Mouse (Mus musculus): ENCODE measurements around the gene Sash1. TPM values are rescaled to one million over a fixed set of nuclear protein-coding genes. Genes with fewer than 3 reads are reported as not detected.
A peak's percentile ranks its signal among the peaks of the same experiment; 100 is the strongest.

The Sash1 gene
- total and polyA plus RNA-seq, 2 experiments from 2014 or later, result 5.0 to 47.4 TPM

- Histone ChIP-seq H3K9ac (replicated peaks; ENCODE audit: low read length, poor library complexity, severe bottlenecking) (no peak overlapping the region), H3K4me1 (ENCODE audit: insufficient read depth, low read length) (no peaks in the 10 kb centered on the region), H3K27me3 (ENCODE audit: insufficient read depth, low read length) (no peaks in the 10 kb centered on the region), H3K36me3 (ENCODE audit: insufficient read depth, low read length) (no peaks in the 10 kb centered on the region), H3K4me2 (ENCODE audit: low read depth, low read length, poor library complexity, severe bottlenecking) (no peak overlapping the region), H3K9me3 (ENCODE audit: low read length) (no peaks in the 10 kb centered on the region), H3K27ac (ENCODE audit: low read depth, low read length) (no peak overlapping the region), H3K4me3 (ENCODE audit: low read depth, low read length) (no peak overlapping the region)
- 32% methylated on average over 10 of the region's 10 CpGs for WGBS
- peak; percentile 33 for DNase-seq (ENCODE audit: low spot score)
- TF ChIP-seq CTCF (IDR thresholded peaks at IDR 0.05), result no peak
- no peak for ATAC-seq (ENCODE audit: low FRiP score)
These were observed 43.1 kb upstream of the Sash1 start for GRCm38 (mm10) chr10:8928775-8929647.

GRCm38 (mm10) chr10:8928261-8928660 is 42.4 kb upstream of the Sash1 start:
- Histone ChIP-seq H3K4me2 (ENCODE audit: low read depth, low read length, poor library complexity, severe bottlenecking) (no peak overlapping the region), H3K9me3 (ENCODE audit: low read length) (no peaks in the 10 kb centered on the region), H3K9ac (replicated peaks; ENCODE audit: low read length, poor library complexity, severe bottlenecking) (no peak overlapping the region), H3K4me1 (ENCODE audit: insufficient read depth, low read length) (no peaks in the 10 kb centered on the region), H3K4me3 (ENCODE audit: low read depth, low read length) (no peak overlapping the region), H3K27ac (ENCODE audit: low read depth, low read length) (no peak overlapping the region), H3K27me3 (ENCODE audit: insufficient read depth, low read length) (no peaks in the 10 kb centered on the region), H3K36me3 (ENCODE audit: insufficient read depth, low read length) (no peaks in the 10 kb centered on the region)
- no peak for TF ChIP-seq CTCF (IDR thresholded peaks at IDR 0.05)
- ATAC-seq (ENCODE audit: low FRiP score) (no peak), DNase-seq (ENCODE audit: low spot score) (no peak)

- H3K4me1 ChIP-seq (ENCODE audit: insufficient read depth, low read length), result 0 out of 2 replicates have a peak, but pooled peaks cover 2% of the 10 kb centered on the region
- no peaks in the 10 kb centered on the region for H3K36me3 ChIP-seq (ENCODE audit: insufficient read depth, low read length)
- 88% methylated on average over 3 of the region's 3 CpGs for WGBS
- no peaks in the 10 kb centered on the region for H3K9me3 ChIP-seq (ENCODE audit: low read length)
- no peak overlapping the region for H3K4me3 ChIP-seq (ENCODE audit: low read depth, low read length)
- no peak for ATAC-seq (ENCODE audit: low FRiP score)
- no peak overlapping the region for H3K4me2 ChIP-seq (ENCODE audit: low read depth, low read length, poor library complexity, severe bottlenecking)
- no peak overlapping the region for H3K27ac ChIP-seq (ENCODE audit: low read depth, low read length)
- no peaks in the 10 kb centered on the region for H3K27me3 ChIP-seq (ENCODE audit: insufficient read depth, low read length)
- H3K9ac ChIP-seq (replicated peaks; ENCODE audit: low read length, poor library complexity, severe bottlenecking), result no peak overlapping the region
- DNase-seq (ENCODE audit: low spot score), result no peak
- TF ChIP-seq CTCF (IDR thresholded peaks at IDR 0.05), result no peak
These were observed 41.0 kb upstream of the Sash1 start for GRCm38 (mm10) chr10:8926906-8927305.

GRCm38 (mm10) chr10:8926295-8926694 is 40.4 kb upstream of the Sash1 start:
- H3K4me3 ChIP-seq (ENCODE audit: low read depth, low read length), result no peak overlapping the region
- DNase-seq (ENCODE audit: low spot score) (no peak), ATAC-seq (ENCODE audit: low FRiP score) (no peak)
- H3K9ac ChIP-seq (replicated peaks; ENCODE audit: low read length, poor library complexity, severe bottlenecking), result no peak overlapping the region
- no peaks in the 10 kb centered on the region for H3K36me3 ChIP-seq (ENCODE audit: insufficient read depth, low read length)
- H3K27ac ChIP-seq (ENCODE audit: low read depth, low read length), result no peak overlapping the region
- TF ChIP-seq CTCF (IDR thresholded peaks at IDR 0.05), result no peak
- no peaks in the 10 kb centered on the region for H3K27me3 ChIP-seq (ENCODE audit: insufficient read depth, low read length)
- WGBS, result 97% methylated on average over 3 of the region's 3 CpGs
- H3K9me3 ChIP-seq (ENCODE audit: low read length), result no peaks in the 10 kb centered on the region
- H3K4me2 ChIP-seq (ENCODE audit: low read depth, low read length, poor library complexity, severe bottlenecking), result no peak overlapping the region
- peaks cover 4% of the 10 kb centered on the region; the same call in 1 of the 2 replicates for H3K4me1 ChIP-seq (ENCODE audit: insufficient read depth, low read length)

GRCm38 (mm10) chr10:8925299-8925698 is 39.4 kb upstream of the Sash1 start:
- Histone ChIP-seq H3K9ac (replicated peaks; ENCODE audit: low read length, poor library complexity, severe bottlenecking) (no peak overlapping the region), H3K27ac (ENCODE audit: low read depth, low read length) (no peak overlapping the region), H3K4me3 (ENCODE audit: low read depth, low read length) (no peak overlapping the region), H3K27me3 (ENCODE audit: insufficient read depth, low read length) (no peaks in the 10 kb centered on the region), H3K36me3 (ENCODE audit: insufficient read depth, low read length) (no peaks in the 10 kb centered on the region), H3K9me3 (ENCODE audit: low read length) (no peaks in the 10 kb centered on the region), H3K4me1 (ENCODE audit: insufficient read depth, low read length) (peaks cover 8% of the 10 kb centered on the region; the same call in 1 of the 2 replicates), H3K4me2 (ENCODE audit: low read depth, low read length, poor library complexity, severe bottlenecking) (no peak overlapping the region)
- ATAC-seq (ENCODE audit: low FRiP score) (no peak), DNase-seq (ENCODE audit: low spot score) (no peak)
- TF ChIP-seq CTCF (IDR thresholded peaks at IDR 0.05), result no peak
- WGBS, result 69% methylated on average over 5 of the region's 5 CpGs

- Histone ChIP-seq H3K9ac (replicated peaks; ENCODE audit: low read length, poor library complexity, severe bottlenecking) (no peak overlapping the region), H3K9me3 (ENCODE audit: low read length) (no peaks in the 10 kb centered on the region), H3K4me3 (ENCODE audit: low read depth, low read length) (no peak overlapping the region), H3K27me3 (ENCODE audit: insufficient read depth, low read length) (no peaks in the 10 kb centered on the region), H3K4me2 (ENCODE audit: low read depth, low read length, poor library complexity, severe bottlenecking) (no peak overlapping the region), H3K36me3 (ENCODE audit: insufficient read depth, low read length) (no peaks in the 10 kb centered on the region), H3K4me1 (ENCODE audit: insufficient read depth, low read length) (peaks cover 8% of the 10 kb centered on the region; the same call in 1 of the 2 replicates), H3K27ac (ENCODE audit: low read depth, low read length) (no peak overlapping the region)
- DNase-seq (ENCODE audit: low spot score) (no peak), ATAC-seq (ENCODE audit: low FRiP score) (no peak)
- TF ChIP-seq CTCF (IDR thresholded peaks at IDR 0.05), result no peak
- 21% methylated on average over 11 of the region's 11 CpGs for WGBS
These were observed 35.3 kb upstream of the Sash1 start for GRCm38 (mm10) chr10:8921098-8921693.
